Mouse (Mus musculus): Measurements from ENCODE around the gene Elmo1. TPM values are rescaled to one million over a fixed set of nuclear protein-coding genes. Genes with fewer than 3 reads are reported as not detected.

The Elmo1 gene
- polyA plus RNA-seq, 1 experiment from 2014 or later: 43.2 TPM

DNA sequence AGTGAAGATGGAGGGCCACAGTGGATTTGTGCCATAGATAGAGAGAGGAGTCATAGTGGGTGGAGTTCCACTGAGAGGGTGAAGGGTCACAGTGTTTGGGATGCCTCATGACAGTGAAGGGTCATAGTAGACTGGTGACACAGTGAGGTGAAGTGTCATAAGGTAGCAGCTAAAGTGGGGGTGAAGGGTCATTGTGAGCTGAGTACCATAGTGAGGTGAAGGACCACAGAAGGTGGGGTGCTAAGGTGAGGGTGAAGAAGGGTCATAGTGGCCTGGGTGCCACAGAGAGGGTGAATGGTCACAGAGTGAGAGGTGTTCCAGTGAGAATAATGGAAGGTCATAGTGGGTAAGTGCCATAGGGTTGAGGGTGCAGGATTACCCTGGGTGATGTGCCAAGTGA, 113.8 kb downstream of the Elmo1 start:
- Histone ChIP-seq H3K4me3 (ENCODE audit: low read depth, low read length) (no peak overlapping the region), H3K9ac (ENCODE audit: low read depth, low read length) (no peak overlapping the region), H3K27ac (ENCODE audit: low read length) (no peak overlapping the region), H3K27me3 (ENCODE audit: control insufficient read depth, insufficient read depth, low read depth, low read length) (no peaks in the 10 kb centered on the region), H3K9me3 (replicated peaks; ENCODE audit: control insufficient read depth, low read length, poor library complexity, severe bottlenecking) (no peaks in the 10 kb centered on the region), H3K36me3 (ENCODE audit: control insufficient read depth, insufficient read depth, low read length) (no peaks in the 10 kb centered on the region), H3K4me1 (ENCODE audit: control insufficient read depth, insufficient read depth, low read length) (no peaks in the 10 kb centered on the region), H3K4me2 (ENCODE audit: low read length) (no peak overlapping the region)
- ATAC-seq: peak; percentile 32; the same call in 1 of the 2 replicates

DNA sequence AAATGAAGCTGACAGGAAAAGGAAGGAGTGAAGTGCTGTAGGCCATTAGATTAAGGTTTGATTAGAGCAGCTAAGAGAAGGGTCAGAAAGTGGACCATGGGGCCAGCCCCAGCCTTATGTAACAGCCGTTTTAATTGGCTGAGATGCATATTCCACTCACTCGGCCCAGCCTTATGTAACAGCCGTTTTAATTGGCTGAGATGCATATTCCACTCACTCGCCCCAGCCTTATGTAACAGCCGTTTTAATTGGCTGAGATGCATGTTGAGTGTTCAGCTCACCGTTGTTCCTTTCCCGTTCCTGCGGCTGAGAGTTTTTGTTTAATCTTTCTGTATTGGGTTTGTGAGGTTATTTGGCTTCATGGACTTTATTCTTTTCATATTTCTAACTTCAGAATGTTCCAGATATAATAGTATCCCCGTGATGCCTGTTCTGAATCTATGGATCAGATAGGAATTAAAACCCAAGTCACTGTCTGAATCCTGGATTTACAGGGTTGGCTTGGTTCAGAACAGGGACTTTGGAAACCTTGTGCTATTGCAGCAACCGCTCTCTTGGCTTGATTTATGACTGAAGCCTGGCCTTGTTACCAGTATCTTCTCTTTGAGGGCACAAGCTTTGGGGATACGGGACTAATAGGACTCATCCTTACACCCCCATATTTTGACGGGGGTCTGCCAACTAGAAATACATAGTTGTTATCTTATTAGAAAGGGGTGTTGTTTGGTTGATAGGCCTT, 114.8 kb downstream of the Elmo1 start:
- Histone ChIP-seq H3K36me3 (ENCODE audit: control insufficient read depth, insufficient read depth, low read length) (no peaks in the 10 kb centered on the region), H3K4me2 (ENCODE audit: low read length) (no peak overlapping the region), H3K9me3 (replicated peaks; ENCODE audit: control insufficient read depth, low read length, poor library complexity, severe bottlenecking) (no peaks in the 10 kb centered on the region), H3K4me1 (ENCODE audit: control insufficient read depth, insufficient read depth, low read length) (no peaks in the 10 kb centered on the region), H3K4me3 (ENCODE audit: low read depth, low read length) (no peak overlapping the region), H3K9ac (ENCODE audit: low read depth, low read length) (no peak overlapping the region), H3K27ac (ENCODE audit: low read length) (no peak overlapping the region), H3K27me3 (ENCODE audit: control insufficient read depth, insufficient read depth, low read depth, low read length) (no peaks in the 10 kb centered on the region)
- no peak for ATAC-seq
- 92% methylated on average over 12 of the region's 12 CpGs for WGBS

DNA sequence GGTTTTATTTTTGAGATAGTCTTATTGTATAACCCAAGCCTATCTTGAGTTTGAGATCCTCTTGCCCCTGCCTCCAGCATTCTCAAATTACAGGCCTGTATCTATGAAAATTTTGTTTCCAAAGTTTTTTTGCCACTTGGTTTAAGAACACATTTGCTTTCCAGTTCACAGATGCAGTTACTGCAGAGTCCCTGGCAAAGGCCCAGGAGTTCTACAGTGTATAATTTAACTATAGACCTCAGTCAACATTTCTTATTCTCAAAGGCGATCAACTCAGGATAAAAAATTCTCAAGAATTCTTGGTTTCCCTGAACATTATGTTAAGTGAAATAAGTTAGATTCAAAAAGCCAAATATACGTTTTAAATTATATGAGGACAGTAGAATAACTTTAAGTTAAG, 115.3 kb downstream of the Elmo1 start:
- ATAC-seq: no peak
- Histone ChIP-seq H3K4me1 (ENCODE audit: control insufficient read depth, insufficient read depth, low read length) (no peaks in the 10 kb centered on the region), H3K27me3 (ENCODE audit: control insufficient read depth, insufficient read depth, low read depth, low read length) (no peaks in the 10 kb centered on the region), H3K27ac (ENCODE audit: low read length) (no peak overlapping the region), H3K4me3 (ENCODE audit: low read depth, low read length) (no peak overlapping the region), H3K9ac (ENCODE audit: low read depth, low read length) (no peak overlapping the region), H3K9me3 (replicated peaks; ENCODE audit: control insufficient read depth, low read length, poor library complexity, severe bottlenecking) (no peaks in the 10 kb centered on the region), H3K4me2 (ENCODE audit: low read length) (no peak overlapping the region), H3K36me3 (ENCODE audit: control insufficient read depth, insufficient read depth, low read length) (no peaks in the 10 kb centered on the region)
- 93% methylated on average over 2 of the region's 2 CpGs for WGBS

DNA sequence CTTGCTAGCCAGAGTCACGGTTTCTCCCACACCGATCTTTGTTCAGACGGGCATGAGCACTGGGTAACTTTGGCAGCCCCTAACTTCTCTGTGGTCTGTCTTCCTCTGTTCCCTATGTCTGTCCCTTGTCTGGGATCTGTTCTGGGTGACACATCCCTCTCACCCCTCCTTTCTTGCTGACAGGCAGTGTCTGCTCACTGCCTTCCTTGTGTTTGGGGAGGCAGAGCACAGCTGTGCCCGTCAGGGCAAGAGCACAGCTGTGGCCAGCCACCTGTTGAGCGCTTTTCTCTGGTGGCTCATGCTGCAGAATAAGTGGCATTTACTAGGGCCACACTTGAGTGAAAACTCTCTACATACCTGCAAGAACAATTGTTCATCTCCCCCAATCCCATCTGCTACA, 116.7 kb downstream of the Elmo1 start:
- Histone ChIP-seq H3K27me3 (ENCODE audit: control insufficient read depth, insufficient read depth, low read depth, low read length) (no peaks in the 10 kb centered on the region), H3K9me3 (replicated peaks; ENCODE audit: control insufficient read depth, low read length, poor library complexity, severe bottlenecking) (no peaks in the 10 kb centered on the region), H3K9ac (ENCODE audit: low read depth, low read length) (no peak overlapping the region), H3K4me1 (ENCODE audit: control insufficient read depth, insufficient read depth, low read length) (no peaks in the 10 kb centered on the region), H3K36me3 (ENCODE audit: control insufficient read depth, insufficient read depth, low read length) (no peaks in the 10 kb centered on the region), H3K27ac (ENCODE audit: low read length) (no peak overlapping the region), H3K4me3 (ENCODE audit: low read depth, low read length) (no peak overlapping the region), H3K4me2 (ENCODE audit: low read length) (no peak overlapping the region)
- 64% methylated on average over 5 of the region's 5 CpGs for WGBS
- no peak for ATAC-seq

DNA sequence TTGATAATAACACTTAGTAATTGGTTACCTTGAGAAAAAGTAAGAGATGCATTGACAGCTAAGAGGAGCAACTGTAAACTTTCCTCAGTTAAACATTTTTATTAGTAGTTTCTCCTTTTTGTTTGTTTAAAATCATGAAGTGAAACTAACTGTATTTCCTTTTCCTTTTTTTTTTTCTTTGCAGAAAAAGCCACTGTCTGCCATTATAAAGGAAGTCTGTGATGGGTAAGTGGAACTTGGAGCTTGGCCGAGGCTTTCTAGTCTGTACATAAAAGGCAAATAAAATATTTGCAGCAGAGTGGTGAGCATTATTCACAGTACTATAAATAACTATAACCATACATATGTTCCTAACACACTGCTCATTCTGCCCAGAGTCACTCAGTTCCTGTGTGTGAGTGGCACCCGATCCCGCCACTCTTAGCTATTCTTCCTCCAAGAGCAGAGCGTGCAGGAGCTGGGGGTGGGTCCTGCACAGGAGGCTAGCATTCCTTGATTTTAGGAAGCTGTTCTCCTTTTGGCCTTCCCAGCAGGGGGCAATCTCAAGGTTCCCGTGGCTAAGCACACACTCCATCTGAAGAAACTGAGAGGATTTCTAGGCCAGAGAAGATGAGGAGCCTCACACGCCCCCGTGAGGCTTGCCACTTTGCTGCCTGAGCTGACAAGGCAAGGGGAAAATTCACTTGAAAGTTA, 117.7 kb downstream of the Elmo1 start:
- Histone ChIP-seq H3K27ac (ENCODE audit: low read length) (no peak overlapping the region), H3K36me3 (ENCODE audit: control insufficient read depth, insufficient read depth, low read length) (no peaks in the 10 kb centered on the region), H3K4me3 (ENCODE audit: low read depth, low read length) (no peak overlapping the region), H3K9ac (ENCODE audit: low read depth, low read length) (no peak overlapping the region), H3K27me3 (ENCODE audit: control insufficient read depth, insufficient read depth, low read depth, low read length) (no peaks in the 10 kb centered on the region), H3K4me2 (ENCODE audit: low read length) (no peak overlapping the region), H3K9me3 (replicated peaks; ENCODE audit: control insufficient read depth, low read length, poor library complexity, severe bottlenecking) (no peaks in the 10 kb centered on the region), H3K4me1 (ENCODE audit: control insufficient read depth, insufficient read depth, low read length) (no peaks in the 10 kb centered on the region)
- WGBS: 62% methylated on average over 7 of the region's 7 CpGs
- ATAC-seq: no peak

DNA sequence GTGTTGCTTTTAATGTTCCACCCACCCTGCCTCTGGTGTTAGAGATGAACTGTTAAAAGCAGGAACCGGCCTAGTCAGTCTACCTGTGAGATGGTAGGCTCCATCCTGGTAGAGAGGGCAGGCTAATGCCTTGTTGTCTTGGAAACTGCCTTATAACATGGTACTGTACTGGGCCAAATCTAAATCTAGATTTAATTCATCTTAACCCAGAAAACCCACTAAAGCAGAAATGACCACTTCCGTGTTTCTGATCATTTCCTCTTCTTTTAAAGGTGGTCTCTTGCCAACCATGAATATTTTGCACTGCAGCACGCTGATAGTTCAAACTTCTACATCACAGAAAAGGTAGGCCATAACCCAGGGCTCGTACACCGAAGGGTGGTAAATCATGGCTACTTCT, 118.5 kb downstream of the Elmo1 start:
- Histone ChIP-seq H3K9ac (ENCODE audit: low read depth, low read length) (no peak overlapping the region), H3K4me3 (ENCODE audit: low read depth, low read length) (no peak overlapping the region), H3K9me3 (replicated peaks; ENCODE audit: control insufficient read depth, low read length, poor library complexity, severe bottlenecking) (no peaks in the 10 kb centered on the region), H3K4me1 (ENCODE audit: control insufficient read depth, insufficient read depth, low read length) (no peaks in the 10 kb centered on the region), H3K27me3 (ENCODE audit: control insufficient read depth, insufficient read depth, low read depth, low read length) (no peaks in the 10 kb centered on the region), H3K27ac (ENCODE audit: low read length) (no peak overlapping the region), H3K4me2 (ENCODE audit: low read length) (no peak overlapping the region), H3K36me3 (ENCODE audit: control insufficient read depth, insufficient read depth, low read length) (no peaks in the 10 kb centered on the region)
- WGBS: 92% methylated on average over 5 of the region's 5 CpGs
- no peak for ATAC-seq

DNA sequence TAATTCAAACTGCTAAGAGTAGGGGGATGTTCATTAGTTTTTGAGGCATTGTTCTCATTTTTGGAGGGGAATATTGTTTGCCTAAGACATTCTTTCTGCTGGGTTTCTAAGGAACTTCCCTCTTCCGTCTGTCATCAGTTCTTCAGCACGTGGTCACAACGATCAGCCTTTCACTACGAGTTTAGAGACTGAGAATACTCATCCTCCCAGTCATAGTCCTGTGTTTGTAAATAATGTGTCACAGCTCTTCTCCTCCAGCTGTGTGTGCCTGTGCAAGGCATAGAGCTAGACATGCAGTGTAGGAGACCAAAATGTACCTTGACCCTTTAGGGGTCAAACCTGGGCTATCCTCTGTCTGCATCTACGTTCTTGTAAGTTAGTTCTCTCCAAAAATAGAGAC, 121.4 kb downstream of the Elmo1 start:
- 85% methylated on average over 5 of the region's 5 CpGs for WGBS
- no peak overlapping the region for H3K27ac ChIP-seq (ENCODE audit: low read length)

DNA sequence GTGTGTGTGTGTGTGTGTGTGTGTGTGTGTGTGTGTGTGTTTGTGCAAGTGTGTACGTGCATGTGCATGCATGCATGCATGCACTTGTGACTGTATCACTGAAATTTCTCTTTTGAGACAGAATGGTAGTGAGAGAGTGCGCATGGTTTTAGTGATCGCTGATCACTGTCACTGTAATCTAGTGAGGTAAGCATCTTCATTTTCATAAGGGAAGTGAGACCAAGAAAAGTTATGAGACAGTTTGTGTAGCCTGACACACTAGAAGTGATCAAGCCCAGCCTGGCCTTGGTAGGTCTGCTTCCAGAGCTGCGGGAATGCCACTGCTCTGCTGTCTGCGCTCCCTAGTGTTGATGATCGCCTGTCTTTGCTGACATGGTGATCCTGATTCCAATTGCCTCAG, 122.3 kb downstream of the Elmo1 start:
- Histone ChIP-seq H3K4me1 (ENCODE audit: control insufficient read depth, insufficient read depth, low read length) (no peaks in the 10 kb centered on the region), H3K27ac (ENCODE audit: low read length) (no peak overlapping the region)

More for the DNA sequence above, 121.4 kb downstream of the Elmo1 start:
- H3K4me2 ChIP-seq (ENCODE audit: low read length): no peak overlapping the region
- H3K36me3 ChIP-seq (ENCODE audit: control insufficient read depth, insufficient read depth, low read length): no peaks in the 10 kb centered on the region
- no peak overlapping the region for H3K4me3 ChIP-seq (ENCODE audit: low read depth, low read length)
- H3K4me1 ChIP-seq (ENCODE audit: control insufficient read depth, insufficient read depth, low read length): no peaks in the 10 kb centered on the region
- H3K27me3 ChIP-seq (ENCODE audit: control insufficient read depth, insufficient read depth, low read depth, low read length): no peaks in the 10 kb centered on the region
- H3K9me3 ChIP-seq (replicated peaks; ENCODE audit: control insufficient read depth, low read length, poor library complexity, severe bottlenecking): no peaks in the 10 kb centered on the region
- no peak overlapping the region for H3K9ac ChIP-seq (ENCODE audit: low read depth, low read length)
- ATAC-seq: no peak

DNA sequence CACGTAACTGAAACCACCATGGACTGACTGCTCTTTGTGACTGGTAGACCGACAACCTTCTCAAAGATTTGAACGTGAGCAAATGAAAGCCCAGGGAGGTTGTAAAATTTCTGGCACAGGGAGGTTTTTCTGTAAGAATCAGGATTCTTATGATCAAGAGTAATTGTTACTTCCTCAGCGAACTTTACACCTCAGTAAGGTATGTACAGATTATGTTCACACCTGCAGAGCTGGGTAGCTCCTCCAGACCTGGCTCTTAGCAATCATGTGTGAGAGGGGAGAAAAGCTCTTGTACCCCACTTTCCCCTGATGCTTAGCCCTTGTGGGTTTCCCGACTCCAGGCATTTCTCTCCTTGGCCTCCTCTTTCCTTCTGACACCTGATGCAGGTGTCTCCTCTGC, 123.5 kb downstream of the Elmo1 start:
- H3K36me3 ChIP-seq (ENCODE audit: control insufficient read depth, insufficient read depth, low read length): no peaks in the 10 kb centered on the region
- H3K9me3 ChIP-seq (replicated peaks; ENCODE audit: control insufficient read depth, low read length, poor library complexity, severe bottlenecking): no peaks in the 10 kb centered on the region
- H3K9ac ChIP-seq (ENCODE audit: low read depth, low read length): no peak overlapping the region
- H3K4me3 ChIP-seq (ENCODE audit: low read depth, low read length): no peak overlapping the region
- no peak overlapping the region for H3K4me2 ChIP-seq (ENCODE audit: low read length)
- H3K4me1 ChIP-seq (ENCODE audit: control insufficient read depth, insufficient read depth, low read length): no peaks in the 10 kb centered on the region
- no peaks in the 10 kb centered on the region for H3K27me3 ChIP-seq (ENCODE audit: control insufficient read depth, insufficient read depth, low read depth, low read length)
- no peak for ATAC-seq
- 91% methylated on average over 5 of the region's 5 CpGs for WGBS
- H3K27ac ChIP-seq (ENCODE audit: low read length): no peak overlapping the region

More for the DNA sequence above, 122.3 kb downstream of the Elmo1 start:
- Histone ChIP-seq H3K4me3 (ENCODE audit: low read depth, low read length) (no peak overlapping the region), H3K4me2 (ENCODE audit: low read length) (no peak overlapping the region), H3K36me3 (ENCODE audit: control insufficient read depth, insufficient read depth, low read length) (no peaks in the 10 kb centered on the region), H3K9me3 (replicated peaks; ENCODE audit: control insufficient read depth, low read length, poor library complexity, severe bottlenecking) (no peaks in the 10 kb centered on the region), H3K27me3 (ENCODE audit: control insufficient read depth, insufficient read depth, low read depth, low read length) (no peaks in the 10 kb centered on the region), H3K9ac (ENCODE audit: low read depth, low read length) (no peak overlapping the region)
- 92% methylated on average over 6 of the region's 6 CpGs for WGBS
- ATAC-seq: no peak

Data from midbrain, embryonic 16.5 days (tissue).